Mouse (Mus musculus) CD8-positive naive resting alpha-beta T cell, adult 2 months (primary cell): Measurements from ENCODE around the gene Spop.
A peak's percentile ranks its signal among the peaks of the same experiment; 100 is the strongest.

Source experiments
- DNase-seq, 2 experiments: peaks; one replicate each; pipeline ENCODE4 v3.0.0; 2022; ENCODE audit warnings: low read depth in 2 of 2, low spot score in 2 of 2

Gene Spop

DNA sequence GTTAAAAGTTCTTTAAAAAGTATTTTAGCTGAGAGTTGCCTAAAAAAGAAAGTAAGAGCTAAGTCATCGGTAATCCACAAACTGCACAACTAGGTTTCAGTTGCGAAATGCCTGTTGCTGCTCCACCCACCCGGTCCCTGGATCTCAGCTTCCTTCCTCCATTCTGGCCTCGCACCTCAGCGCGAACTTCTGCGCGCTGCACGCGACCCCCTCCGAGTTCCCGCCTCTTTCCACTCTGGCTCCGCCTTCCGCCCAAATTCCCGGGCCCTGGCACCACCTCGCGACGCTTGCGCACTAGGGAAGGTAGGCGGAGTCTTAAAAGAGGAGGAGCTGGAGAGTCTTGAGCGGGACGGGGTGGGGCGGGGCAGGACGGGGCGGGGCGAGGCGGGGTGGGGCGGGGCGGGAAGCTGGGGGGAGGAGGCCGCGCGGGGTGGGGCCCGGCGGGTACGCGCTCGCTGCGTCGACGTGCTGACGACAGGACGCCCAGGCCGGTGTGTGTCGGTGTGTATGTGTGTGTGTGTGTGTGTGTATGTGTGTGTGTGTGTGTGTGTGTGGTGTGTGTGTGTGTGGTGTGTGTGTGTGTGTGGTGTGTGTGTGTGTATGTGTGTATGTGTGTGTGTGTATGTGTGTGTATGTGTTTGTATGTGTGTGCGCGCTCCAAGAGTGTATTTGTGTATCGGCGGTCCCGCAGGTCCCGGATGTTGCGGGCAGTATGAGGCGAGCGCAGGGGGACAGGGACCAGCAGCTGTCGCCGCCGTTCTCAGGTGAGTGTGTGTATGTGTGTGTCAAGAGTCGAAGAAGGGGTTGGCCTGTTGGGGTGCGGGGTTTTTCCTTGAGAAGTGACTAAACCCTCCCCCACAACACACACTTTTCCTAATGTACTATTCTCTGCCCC, at the start of gene Spop:
Gene Spop (plus strand): TSS at position 440 of the 895 bp plus-strand sequence.
- DNase-seq = peak; percentile 89 to 92

GRCm38 (mm10) chr11:95364388-95364787, 49.5 kb upstream of the Spop start:
- DNase-seq = no peak

DNA sequence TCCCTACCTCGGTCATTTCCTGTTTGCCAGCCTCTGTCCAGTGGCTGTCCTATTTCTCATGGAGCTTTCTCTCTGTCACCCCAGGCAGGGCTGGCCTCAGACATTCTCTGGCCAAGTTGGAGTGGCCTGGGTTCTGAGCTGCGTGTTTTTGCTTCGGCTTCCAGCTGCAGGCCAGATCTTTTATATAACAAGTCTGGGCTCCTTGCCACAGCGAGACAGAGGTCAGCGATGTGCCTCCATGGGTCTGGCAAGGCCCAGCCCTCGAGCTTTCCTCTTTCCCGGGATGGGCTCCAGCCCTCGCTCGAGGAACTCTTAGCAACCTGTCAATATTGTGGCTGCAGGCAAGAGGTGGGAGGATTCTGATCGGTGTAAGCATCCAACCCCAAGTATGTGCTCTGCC, 48.3 kb upstream of the Spop start:
- DNase-seq = no peak

- no peak for DNase-seq
Measured at GRCm38 (mm10) chr11:95366280-95366897, 47.5 kb upstream of the Spop start.

DNA sequence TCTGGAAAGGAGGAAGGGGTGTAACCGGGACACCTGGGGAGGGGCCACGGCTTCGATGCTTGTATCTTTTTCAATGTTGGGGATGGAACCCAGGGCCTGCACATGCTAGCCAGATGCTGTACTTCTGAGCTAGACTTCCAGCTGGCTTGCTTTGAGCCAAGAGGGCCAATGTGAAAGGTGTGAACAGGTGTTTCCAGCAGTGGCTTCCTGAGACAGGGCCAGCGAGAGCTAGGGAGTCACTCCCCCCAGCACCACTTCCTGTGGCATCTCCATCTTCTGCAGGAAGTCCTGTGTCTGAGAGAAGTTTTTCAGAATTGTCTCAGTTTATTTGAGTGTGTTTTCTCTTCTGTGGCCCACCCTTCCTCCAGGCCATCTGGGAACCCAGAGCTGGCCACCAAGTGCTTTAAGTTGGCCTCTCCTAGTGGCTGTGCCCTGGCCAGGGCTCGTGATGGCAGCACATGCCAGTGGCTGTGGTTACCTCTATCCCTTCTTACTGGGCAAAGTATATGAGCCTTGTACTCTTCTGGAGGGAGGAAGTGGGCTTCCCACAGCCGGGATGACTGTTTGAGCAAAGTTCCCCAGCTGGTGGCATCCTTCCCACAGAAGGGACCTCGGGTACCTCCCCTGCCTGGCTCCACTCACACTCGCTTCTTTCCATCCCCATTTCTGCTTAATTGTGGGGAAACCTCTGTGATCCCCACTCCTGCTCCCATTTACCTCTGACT, 46.7 kb upstream of the Spop start:
- peak in 1 of 2 experiments; percentile 49 for DNase-seq

DNA sequence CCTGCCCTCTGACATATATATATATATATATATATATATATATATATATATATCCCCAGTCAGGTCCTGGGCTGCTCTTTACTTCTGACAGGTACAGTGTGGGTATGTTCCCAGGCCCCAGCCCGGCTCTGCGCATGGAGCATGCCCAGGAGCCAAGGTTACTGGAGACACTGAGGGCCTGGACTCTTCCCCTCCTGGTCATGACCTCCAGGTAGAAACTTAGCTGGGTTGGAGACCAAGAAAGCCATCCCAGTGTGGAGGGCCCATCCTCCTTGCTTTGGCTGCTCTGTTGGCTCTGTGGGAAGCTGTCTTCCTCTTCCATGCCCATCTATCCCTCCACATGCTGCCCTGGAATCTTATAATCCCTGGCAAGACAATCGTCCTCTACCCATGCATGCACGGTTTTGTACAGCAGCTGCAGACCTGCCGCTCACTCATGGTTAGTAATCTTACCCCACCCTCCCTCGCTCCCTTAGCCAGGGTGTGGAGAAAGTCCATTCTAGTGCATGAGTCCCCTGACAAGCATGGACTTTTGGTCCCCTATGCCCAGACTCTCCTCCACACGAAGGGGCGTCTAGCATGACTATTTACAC, 45.6 kb upstream of the Spop start:
- DNase-seq = no peak

- DNase-seq = no peak
Measured at GRCm38 (mm10) chr11:95368871-95369270, 45.0 kb upstream of the Spop start.

- no peak for DNase-seq
Measured at GRCm38 (mm10) chr11:95369964-95370890, 43.7 kb upstream of the Spop start.

- no peak for DNase-seq
Measured at GRCm38 (mm10) chr11:95371182-95371581, 42.7 kb upstream of the Spop start.

- no peak for DNase-seq
Measured at GRCm38 (mm10) chr11:95378926-95379325, 35.0 kb upstream of the Spop start.

GRCm38 (mm10) chr11:95379552-95379951, 34.3 kb upstream of the Spop start:
- DNase-seq = no peak

DNA sequence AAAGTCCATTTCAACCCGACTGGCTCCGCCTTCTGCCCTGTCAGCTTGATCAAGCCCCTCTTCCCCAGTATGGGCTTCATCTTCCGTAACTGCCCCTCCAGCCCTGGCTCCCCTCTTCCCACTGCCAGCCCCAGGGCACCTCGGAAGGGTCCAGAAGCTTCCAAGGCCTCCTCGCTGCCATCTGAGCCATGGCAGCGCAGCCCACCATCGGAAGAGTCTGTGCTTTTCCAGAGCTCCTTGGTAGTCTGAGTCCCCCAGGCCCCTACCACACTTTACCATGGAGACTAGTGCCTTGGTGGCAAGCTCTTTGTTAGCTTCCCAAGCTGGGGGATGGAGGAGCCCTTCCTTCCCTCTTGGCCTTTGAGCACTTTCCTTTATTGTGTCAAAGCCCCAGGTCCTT, 33.2 kb upstream of the Spop start:
- no peak for DNase-seq

GRCm38 (mm10) chr11:95381146-95381545, 32.7 kb upstream of the Spop start:
- no peak for DNase-seq

GRCm38 (mm10) chr11:95383331-95383986, 30.4 kb upstream of the Spop start:
- no peak for DNase-seq

DNA sequence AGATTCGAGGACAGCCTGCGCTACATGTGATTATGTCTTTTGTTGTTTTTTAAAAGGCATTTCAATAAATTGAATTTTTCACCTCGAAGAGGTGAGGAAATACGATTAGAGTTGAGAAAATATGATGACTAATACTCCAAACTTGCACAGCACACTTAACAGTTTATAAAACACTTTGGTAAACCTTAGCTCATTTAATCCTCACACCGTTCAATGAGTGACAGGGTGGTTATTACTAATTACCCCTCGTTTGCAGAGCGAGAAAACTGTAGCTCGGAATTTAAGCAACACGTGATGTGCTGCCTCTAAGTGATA, 29.9 kb upstream of the Spop start:
- no peak for DNase-seq

DNA sequence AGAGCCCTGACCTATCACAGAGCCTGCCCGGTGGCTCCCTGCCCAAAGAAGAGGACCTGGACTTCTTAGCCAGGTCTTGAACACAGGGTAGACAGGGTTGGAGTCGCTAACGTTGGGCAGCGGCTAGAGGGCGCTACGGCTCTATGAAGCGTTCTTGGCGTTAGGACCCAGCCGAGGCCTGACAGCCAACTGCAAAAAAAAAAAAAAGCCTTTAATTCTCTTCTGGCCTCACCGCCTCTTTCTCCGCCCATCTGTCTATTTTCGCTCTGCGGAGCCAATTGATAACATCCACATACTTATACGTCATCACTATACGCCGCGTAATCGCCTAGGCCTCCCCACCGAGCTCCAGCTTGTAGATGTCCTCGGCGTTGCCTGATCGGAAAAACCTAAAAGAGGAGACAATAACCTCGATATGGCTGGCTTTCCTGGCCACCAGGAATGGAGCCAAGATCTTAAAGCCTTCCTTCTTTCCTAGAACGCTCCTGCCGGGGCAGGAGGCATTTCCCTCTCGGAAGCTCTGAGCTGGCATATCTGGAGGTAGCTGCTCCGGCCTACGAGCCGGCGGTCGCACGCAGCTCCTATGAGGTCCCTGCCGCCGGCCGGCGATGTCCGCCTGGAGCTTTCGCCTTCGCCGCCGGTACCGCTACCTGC, 29.4 kb upstream of the Spop start, which contains the start of gene Slc35b1:
Gene Slc35b1 (plus strand): TSS at position 374 of the 654 bp plus-strand sequence.
- peak; percentile 89 to 92 for DNase-seq

DNA sequence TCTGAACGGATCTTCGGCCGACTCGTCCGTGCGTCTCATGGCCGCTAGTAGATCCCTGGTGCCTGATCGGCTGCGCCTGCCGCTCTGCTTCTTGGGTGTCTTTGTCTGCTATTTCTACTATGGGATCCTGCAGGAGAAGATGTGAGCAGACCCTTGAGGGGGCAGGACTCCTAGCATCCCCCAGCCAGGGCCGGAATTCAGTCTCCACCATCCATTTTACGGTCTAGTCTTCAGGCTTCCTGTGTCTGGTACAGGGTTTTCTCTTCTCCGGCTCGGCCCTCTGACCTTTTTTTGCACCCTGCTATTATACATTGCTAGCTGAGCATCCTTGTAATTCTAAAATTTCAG, 28.9 kb upstream of the Spop start:
- no peak for DNase-seq

DNA sequence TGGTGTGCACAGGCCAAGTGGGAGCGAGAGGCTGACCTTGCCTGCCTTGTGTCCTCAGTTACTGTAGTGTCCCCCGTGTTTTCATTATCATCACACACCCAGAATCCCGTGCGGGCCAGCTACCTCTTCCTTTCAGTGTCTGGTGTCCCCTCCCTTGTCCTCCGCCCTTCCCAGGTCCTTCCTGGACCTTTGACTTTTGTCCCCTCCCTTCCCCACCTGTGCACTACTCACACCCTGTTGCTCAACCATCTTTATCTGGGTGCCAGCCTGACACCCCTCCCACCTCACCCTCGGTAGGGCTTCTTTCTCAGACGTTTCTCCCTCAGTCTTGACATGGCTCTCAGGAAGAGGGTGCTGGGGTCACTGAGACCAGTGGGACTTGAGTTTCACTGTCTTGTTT, 26.5 kb upstream of the Spop start:
- no peak for DNase-seq

DNA sequence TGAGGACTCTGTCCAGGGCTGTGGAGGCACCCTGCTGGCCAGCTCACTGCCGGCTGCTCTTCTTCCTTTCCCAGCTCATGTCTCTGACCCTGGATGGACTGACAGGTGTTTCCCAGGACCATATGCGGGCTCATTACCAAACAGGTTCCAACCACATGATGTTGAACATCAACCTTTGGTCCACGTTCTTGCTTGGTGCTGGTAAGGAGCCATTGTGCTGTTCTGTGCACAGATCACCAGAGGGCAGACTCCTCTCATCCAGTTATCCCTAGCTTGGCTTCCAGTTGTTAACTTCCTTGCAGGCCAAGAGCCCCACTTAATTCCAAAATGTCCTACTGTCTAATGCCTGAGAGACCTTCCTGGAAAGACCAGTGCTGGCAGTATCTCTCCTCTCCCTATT, 24.9 kb upstream of the Spop start:
- DNase-seq = no peak

GRCm38 (mm10) chr11:95390420-95390819, 23.5 kb upstream of the Spop start:
- no peak for DNase-seq
